Mouse (Mus musculus): Measurements from ENCODE around the gene Zfp541.

The Zfp541 gene

GRCm38 (mm10) chr7:16061219-16062098 lies at the start of gene Zfp541:
Gene Zfp541, plus strand, starts transcription at chr7:16061814.
- in situ Hi-C loops (cut with MboI; ENCODE audit: unreplicated experiment in 2 of 2), result loop anchor here in 1 of 2 experiments (10.0 kb wide), 1 partner anchor 203 kb away; no protein-coding TSS in a partner anchor

GRCm38 (mm10) chr7:16012576-16013263 lies 48.9 kb upstream of the Zfp541 start:
- in situ Hi-C loops (cut with MboI; ENCODE audit: unreplicated experiment in 2 of 2), result loop anchor here in 1 of 2 experiments (5.0 kb wide), 1 partner anchor 35 kb away; the partner anchor contains the start of gene Bicra

- in situ Hi-C loops (cut with MboI; ENCODE audit: unreplicated experiment in 2 of 2), result loop anchor here in 1 of 2 experiments (5.0 kb wide), 1 partner anchor 34 kb away; the partner anchor contains the start of gene Bicra
Measured at GRCm38 (mm10) chr7:16013722-16014275, 47.8 kb upstream of the Zfp541 start.

GRCm38 (mm10) chr7:16014521-16015175 lies 47.0 kb upstream of the Zfp541 start:
- in situ Hi-C loops (cut with MboI; ENCODE audit: unreplicated experiment in 2 of 2), result loop anchor here in 1 of 2 experiments (5.0 kb wide), 1 partner anchor 33 kb away; the partner anchor contains the start of gene Bicra

GRCm38 (mm10) chr7:16015384-16015783 lies 46.2 kb upstream of the Zfp541 start:
- in situ Hi-C loops (cut with MboI; ENCODE audit: unreplicated experiment in 2 of 2), result no loop called here

- in situ Hi-C loops (cut with MboI; ENCODE audit: unreplicated experiment in 2 of 2), result no loop called here
Measured at GRCm38 (mm10) chr7:16018016-16018810, 43.4 kb upstream of the Zfp541 start.

- in situ Hi-C loops (cut with MboI; ENCODE audit: unreplicated experiment in 2 of 2), result no loop called here
Measured at GRCm38 (mm10) chr7:16019256-16020094, 42.1 kb upstream of the Zfp541 start.

- in situ Hi-C loops (cut with MboI; ENCODE audit: unreplicated experiment in 2 of 2), result no loop called here
Measured at GRCm38 (mm10) chr7:16024603-16025222, 36.9 kb upstream of the Zfp541 start.

- in situ Hi-C loops (cut with MboI; ENCODE audit: unreplicated experiment in 2 of 2), result no loop called here
Measured at GRCm38 (mm10) chr7:16028102-16028927, 33.3 kb upstream of the Zfp541 start.

- in situ Hi-C loops (cut with MboI; ENCODE audit: unreplicated experiment in 2 of 2), result no loop called here
Measured at GRCm38 (mm10) chr7:16031072-16031471, 30.5 kb upstream of the Zfp541 start.

- in situ Hi-C loops (cut with MboI; ENCODE audit: unreplicated experiment in 2 of 2), result no loop called here
Measured at GRCm38 (mm10) chr7:16033059-16033458, 28.6 kb upstream of the Zfp541 start.

- in situ Hi-C loops (cut with MboI; ENCODE audit: unreplicated experiment in 2 of 2), result no loop called here
Measured at GRCm38 (mm10) chr7:16033580-16034461, 27.8 kb upstream of the Zfp541 start.

- in situ Hi-C loops (cut with MboI; ENCODE audit: unreplicated experiment in 2 of 2), result no loop called here
Measured at GRCm38 (mm10) chr7:16036972-16037371, 24.6 kb upstream of the Zfp541 start.

GRCm38 (mm10) chr7:16039363-16039762 lies 22.3 kb upstream of the Zfp541 start:
- in situ Hi-C loops (cut with MboI; ENCODE audit: unreplicated experiment in 2 of 2), result no loop called here

- in situ Hi-C loops (cut with MboI; ENCODE audit: unreplicated experiment in 2 of 2), result no loop called here
Measured at GRCm38 (mm10) chr7:16041208-16041607, 20.4 kb upstream of the Zfp541 start.
